Mouse (Mus musculus): ENCODE measurements around the gene Ptpa. TPM values are rescaled to one million over a fixed set of nuclear protein-coding genes. Genes with fewer than 3 reads are reported as not detected.
A peak's percentile ranks its signal among the peaks of the same experiment; 100 is the strongest.

Gene Ptpa
- 100.0 and 109 TPM in 2 replicates for polyA plus RNA-seq (2015; fragmentation: Nextera tagmentation; extraction: Ambion mirVana)

DNA sequence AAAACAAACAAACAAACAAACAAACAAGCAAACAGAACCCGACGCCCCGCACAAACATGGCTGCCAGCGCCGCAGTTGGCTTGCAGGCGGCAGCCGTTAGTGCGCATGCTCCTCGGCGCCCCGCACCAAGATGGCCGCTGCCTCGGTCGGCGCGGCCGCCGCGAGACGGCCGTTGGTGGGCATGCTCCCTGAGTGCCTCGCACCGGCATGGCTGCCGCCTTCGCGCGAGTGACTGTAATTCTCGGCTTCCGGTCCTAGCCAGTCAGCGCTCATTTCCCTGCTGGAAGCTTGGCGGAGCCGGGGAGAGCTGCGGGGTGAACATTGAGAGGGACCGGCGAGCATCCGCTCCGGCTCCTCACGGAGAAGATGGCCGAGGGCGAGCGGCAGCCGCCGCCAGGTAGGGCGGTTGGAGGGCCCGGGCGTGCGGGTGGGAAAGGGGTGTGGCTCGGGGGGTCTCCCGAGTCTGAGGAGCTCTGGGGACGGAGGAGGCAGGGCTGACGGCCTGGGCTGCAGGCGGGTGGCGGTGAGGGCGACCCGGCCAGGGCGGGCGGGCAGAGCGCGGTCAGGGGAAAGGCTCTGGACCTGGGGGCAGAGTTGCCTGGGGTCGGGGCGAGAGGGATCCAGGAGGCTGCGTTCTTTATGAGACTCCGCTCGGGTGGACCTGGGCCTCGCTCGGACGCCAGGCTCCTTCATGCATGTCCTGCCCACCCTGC, at the start of gene Ptpa:
TSS of gene Ptpa (plus strand) at position 104 of the 713 bp plus-strand sequence.
- H3K27me3 ChIP-seq (replicated peaks): no peaks in the 10 kb centered on the region
- peaks cover 50% of the 10 kb centered on the region for H3K4me1 ChIP-seq
- no peaks in the 10 kb centered on the region for H3K9me3 ChIP-seq
- H3K9ac ChIP-seq: peak within 1 kb of the TSS; percentile 95
- peak within 1 kb of the TSS; percentile 74 for H3K4me2 ChIP-seq
- H3K27ac ChIP-seq (replicated peaks): peak within 1 kb of the TSS; percentile 96
- peak within 1 kb of the TSS; percentile 85 for H3K4me3 ChIP-seq
- H3K36me3 ChIP-seq: peaks cover 17% of the 10 kb centered on the region
- ATAC-seq (ENCODE audit: extremely low read depth, insufficient number of reproducible peaks, low FRiP score, low TSS enrichment): peak; percentile 71
- under 1% methylated on average over 65 of the region's 67 CpGs for WGBS

DNA sequence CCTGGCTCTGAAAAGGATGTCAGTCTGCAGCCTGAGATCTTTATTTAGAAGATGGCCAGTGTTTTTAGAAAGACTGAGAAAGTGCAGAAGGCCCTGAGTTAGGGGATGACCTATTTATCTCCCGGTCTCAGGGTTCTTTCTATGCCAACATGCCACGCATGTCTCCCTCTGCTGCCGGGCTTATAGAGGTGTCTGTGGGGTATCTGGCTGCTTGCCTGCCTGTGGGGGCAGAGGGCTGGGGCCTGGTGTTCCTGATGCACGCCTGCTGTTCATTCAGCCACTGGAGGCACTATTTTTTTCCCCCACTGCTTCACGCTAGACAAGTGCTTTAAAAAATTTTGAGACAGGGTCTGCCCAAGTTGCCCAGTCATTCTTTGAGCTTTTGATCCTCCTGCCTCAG, 49.6 kb upstream of the Ptpa start:
- Histone ChIP-seq H3K9me3 (no peaks in the 10 kb centered on the region), H3K36me3 (peaks cover 48% of the 10 kb centered on the region), H3K4me1 (peaks cover 25% of the 10 kb centered on the region), H3K27ac (replicated peaks) (peak overlapping the region; percentile 90; the same call in 1 of the 2 replicates), H3K4me3 (peak overlapping the region; percentile 85; the same call in 1 of the 2 replicates), H3K27me3 (replicated peaks) (no peaks in the 10 kb centered on the region), H3K4me2 (peak overlapping the region; percentile 85), H3K9ac (peak overlapping the region; percentile 85; the same call in 1 of the 2 replicates)
- ATAC-seq (ENCODE audit: extremely low read depth, insufficient number of reproducible peaks, low FRiP score, low TSS enrichment): no peak
- 42% methylated on average over 5 of the region's 5 CpGs for WGBS

- Histone ChIP-seq H3K9me3 (no peaks in the 10 kb centered on the region), H3K36me3 (peaks cover 100% of the 10 kb centered on the region), H3K27me3 (replicated peaks) (no peaks in the 10 kb centered on the region), H3K4me2 (no peak overlapping the region), H3K4me1 (peaks cover 2% of the 10 kb centered on the region), H3K9ac (no peak overlapping the region), H3K4me3 (no peak overlapping the region), H3K27ac (replicated peaks) (no peak overlapping the region)
- ATAC-seq (ENCODE audit: extremely low read depth, insufficient number of reproducible peaks, low FRiP score, low TSS enrichment): no peak
- WGBS: 92% methylated on average over 8 of the region's 8 CpGs
Observed at GRCm38 (mm10) chr2:30371544-30371943, 44.3 kb upstream of the Ptpa start.

DNA sequence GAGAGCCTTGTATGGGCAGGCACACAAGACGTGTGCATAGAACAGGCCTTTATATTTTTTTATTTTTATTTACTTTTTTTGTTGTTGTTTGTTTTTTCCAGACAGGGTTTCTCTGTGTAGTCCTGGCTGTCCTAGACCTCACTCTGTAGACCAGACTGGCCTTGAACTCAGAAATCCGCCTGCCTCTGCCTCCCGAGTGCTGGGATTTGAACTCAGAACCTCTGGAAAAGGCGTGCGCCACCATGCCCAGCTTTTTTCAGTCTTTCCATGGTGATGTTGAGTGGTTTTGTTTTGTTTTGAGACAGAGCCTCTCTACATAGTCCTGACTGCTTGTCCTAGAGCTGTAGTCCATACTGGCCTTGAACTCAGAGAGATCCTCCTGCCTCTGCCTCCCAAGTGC, 43.1 kb upstream of the Ptpa start:
- no peak for ATAC-seq (ENCODE audit: extremely low read depth, insufficient number of reproducible peaks, low FRiP score, low TSS enrichment)
- H3K36me3 ChIP-seq: peaks cover 100% of the 10 kb centered on the region
- H3K27ac ChIP-seq (replicated peaks): no peak overlapping the region
- no peak overlapping the region for H3K4me3 ChIP-seq
- no peak overlapping the region for H3K9ac ChIP-seq
- no peaks in the 10 kb centered on the region for H3K4me1 ChIP-seq
- no peaks in the 10 kb centered on the region for H3K9me3 ChIP-seq
- H3K27me3 ChIP-seq (replicated peaks): no peaks in the 10 kb centered on the region
- WGBS: 94% methylated on average over 5 of the region's 5 CpGs
- H3K4me2 ChIP-seq: no peak overlapping the region

DNA sequence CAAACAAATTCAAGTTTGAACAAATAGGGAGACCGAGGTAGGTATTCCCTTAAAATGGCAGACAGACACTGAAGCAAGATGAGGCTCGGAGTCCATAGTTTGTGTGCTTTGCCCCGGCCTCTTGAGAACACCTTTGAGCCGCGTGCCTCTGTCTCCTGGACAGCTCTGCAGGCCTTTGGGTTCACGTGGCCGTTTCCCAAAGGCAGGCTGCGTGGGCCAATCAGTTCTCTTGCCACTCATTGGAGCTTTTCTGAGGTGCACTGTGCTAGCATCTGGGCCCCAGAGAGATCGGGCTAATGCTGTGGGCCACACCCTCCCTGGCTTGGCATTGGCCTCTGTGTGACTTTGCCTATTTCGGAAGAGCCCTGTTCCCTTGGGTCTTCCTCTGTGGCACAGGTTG, 39.9 kb upstream of the Ptpa start:
- 88% methylated on average over 10 of the region's 10 CpGs for WGBS

DNA sequence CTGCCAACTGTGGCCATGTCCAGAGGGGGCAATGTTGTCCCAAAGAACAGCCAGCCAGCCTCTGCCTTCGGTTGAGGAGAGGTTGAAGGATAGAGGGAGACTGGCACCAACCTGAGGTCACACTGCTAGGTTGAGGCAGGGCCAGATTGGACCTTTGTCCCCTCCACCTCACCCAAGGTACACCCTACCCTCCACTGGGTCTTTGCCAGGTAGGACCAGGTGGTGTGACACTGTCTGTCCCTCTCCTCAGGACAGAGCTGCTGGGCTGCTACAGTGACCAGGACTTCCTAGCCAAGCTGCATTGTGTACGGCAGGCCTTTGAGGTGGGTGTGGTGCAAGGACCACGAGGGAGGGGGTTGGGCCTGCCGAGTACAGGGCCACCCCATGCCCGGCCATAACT, 38.1 kb upstream of the Ptpa start:
- no peak overlapping the region for H3K4me2 ChIP-seq
- no peaks in the 10 kb centered on the region for H3K4me1 ChIP-seq
- no peaks in the 10 kb centered on the region for H3K9me3 ChIP-seq
- no peak for ATAC-seq (ENCODE audit: extremely low read depth, insufficient number of reproducible peaks, low FRiP score, low TSS enrichment)
- no peak overlapping the region for H3K4me3 ChIP-seq
- no peak overlapping the region for H3K27ac ChIP-seq (replicated peaks)
- 71% methylated on average over 5 of the region's 5 CpGs for WGBS
- H3K9ac ChIP-seq: no peak overlapping the region
- H3K27me3 ChIP-seq (replicated peaks): no peaks in the 10 kb centered on the region
- peaks cover 100% of the 10 kb centered on the region for H3K36me3 ChIP-seq

More for the DNA sequence above, 39.9 kb upstream of the Ptpa start:
- ATAC-seq (ENCODE audit: extremely low read depth, insufficient number of reproducible peaks, low FRiP score, low TSS enrichment): no peak
- Histone ChIP-seq H3K9ac (no peak overlapping the region), H3K4me1 (no peaks in the 10 kb centered on the region), H3K9me3 (no peaks in the 10 kb centered on the region), H3K27ac (replicated peaks) (no peak overlapping the region), H3K4me2 (no peak overlapping the region), H3K4me3 (no peak overlapping the region), H3K36me3 (peaks cover 100% of the 10 kb centered on the region), H3K27me3 (replicated peaks) (no peaks in the 10 kb centered on the region)

DNA sequence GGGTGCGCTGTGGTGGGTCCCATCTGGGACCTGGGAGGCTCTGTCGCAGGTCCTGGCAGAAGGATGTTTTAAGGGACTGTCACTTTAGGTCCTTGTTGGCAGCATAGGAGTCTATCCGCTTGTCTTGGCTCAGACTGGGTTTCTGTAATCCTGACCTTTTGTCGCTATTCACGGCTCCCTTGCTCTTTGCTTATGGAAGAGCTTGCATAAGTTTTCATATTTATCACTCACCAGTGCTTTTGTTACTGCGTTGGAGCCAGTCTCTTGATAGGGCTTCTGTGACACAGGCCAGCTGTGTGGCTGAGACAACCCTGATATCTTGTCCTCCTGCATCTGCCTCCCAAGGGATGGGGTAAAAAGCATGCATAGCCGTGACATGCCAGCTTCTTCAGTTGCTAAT, 36.5 kb upstream of the Ptpa start:
- 73% methylated on average over 7 of the region's 7 CpGs for WGBS
- H3K27me3 ChIP-seq (replicated peaks): no peaks in the 10 kb centered on the region
- no peak for ATAC-seq (ENCODE audit: extremely low read depth, insufficient number of reproducible peaks, low FRiP score, low TSS enrichment)
- H3K4me1 ChIP-seq: no peaks in the 10 kb centered on the region
- H3K27ac ChIP-seq (replicated peaks): no peak overlapping the region
- H3K4me2 ChIP-seq: no peak overlapping the region
- H3K9ac ChIP-seq: no peak overlapping the region
- H3K36me3 ChIP-seq: peaks cover 100% of the 10 kb centered on the region
- no peak overlapping the region for H3K4me3 ChIP-seq
- H3K9me3 ChIP-seq: no peaks in the 10 kb centered on the region

GRCm38 (mm10) chr2:30380564-30381376, 35.1 kb upstream of the Ptpa start:
- no peak overlapping the region for H3K4me3 ChIP-seq
- H3K36me3 ChIP-seq: peaks cover 100% of the 10 kb centered on the region
- WGBS: 78% methylated on average over 10 of the region's 10 CpGs
- no peak overlapping the region for H3K27ac ChIP-seq (replicated peaks)
- H3K4me2 ChIP-seq: no peak overlapping the region
- H3K4me1 ChIP-seq: no peaks in the 10 kb centered on the region
- ATAC-seq (ENCODE audit: extremely low read depth, insufficient number of reproducible peaks, low FRiP score, low TSS enrichment): no peak
- H3K27me3 ChIP-seq (replicated peaks): no peaks in the 10 kb centered on the region
- H3K9ac ChIP-seq: no peak overlapping the region
- no peaks in the 10 kb centered on the region for H3K9me3 ChIP-seq

GRCm38 (mm10) chr2:30381377-30381725, 34.5 kb upstream of the Ptpa start:
- Histone ChIP-seq H3K27ac (replicated peaks) (no peak overlapping the region), H3K4me3 (no peak overlapping the region), H3K27me3 (replicated peaks) (no peaks in the 10 kb centered on the region), H3K9ac (no peak overlapping the region), H3K4me1 (no peaks in the 10 kb centered on the region), H3K36me3 (peaks cover 97% of the 10 kb centered on the region), H3K4me2 (no peak overlapping the region), H3K9me3 (no peaks in the 10 kb centered on the region)
- 87% methylated on average over 4 of the region's 4 CpGs for WGBS
- ATAC-seq (ENCODE audit: extremely low read depth, insufficient number of reproducible peaks, low FRiP score, low TSS enrichment): no peak

GRCm38 (mm10) chr2:30384814-30385213, 31.0 kb upstream of the Ptpa start:
- no peaks in the 10 kb centered on the region for H3K27me3 ChIP-seq (replicated peaks)
- WGBS: 77% methylated on average over 5 of the region's 5 CpGs
- no peak overlapping the region for H3K9ac ChIP-seq
- no peaks in the 10 kb centered on the region for H3K4me1 ChIP-seq
- H3K9me3 ChIP-seq: no peaks in the 10 kb centered on the region
- no peak overlapping the region for H3K4me3 ChIP-seq
- peaks cover 62% of the 10 kb centered on the region for H3K36me3 ChIP-seq
- H3K27ac ChIP-seq (replicated peaks): no peak overlapping the region
- no peak overlapping the region for H3K4me2 ChIP-seq
- no peak for ATAC-seq (ENCODE audit: extremely low read depth, insufficient number of reproducible peaks, low FRiP score, low TSS enrichment)

- no peaks in the 10 kb centered on the region for H3K9me3 ChIP-seq
- H3K27ac ChIP-seq (replicated peaks): no peak overlapping the region
- 84% methylated on average over 4 of the region's 4 CpGs for WGBS
- H3K36me3 ChIP-seq: peaks cover 54% of the 10 kb centered on the region
- H3K4me2 ChIP-seq: no peak overlapping the region
- no peak overlapping the region for H3K4me3 ChIP-seq
- no peak overlapping the region for H3K9ac ChIP-seq
- ATAC-seq (ENCODE audit: extremely low read depth, insufficient number of reproducible peaks, low FRiP score, low TSS enrichment): no peak
- no peaks in the 10 kb centered on the region for H3K27me3 ChIP-seq (replicated peaks)
- H3K4me1 ChIP-seq: no peaks in the 10 kb centered on the region; the same call in 1 of the 2 replicates
Observed at GRCm38 (mm10) chr2:30385591-30385990, 30.2 kb upstream of the Ptpa start.
